Mouse (Mus musculus): ENCODE results near the gene Ddx39. TPM values are rescaled to one million over a fixed set of nuclear protein-coding genes. Genes with fewer than 3 reads are reported as not detected.

The Ddx39 gene
- polyA plus RNA-seq, 1 experiment from 2014 or later, result 75.5 TPM

DNA sequence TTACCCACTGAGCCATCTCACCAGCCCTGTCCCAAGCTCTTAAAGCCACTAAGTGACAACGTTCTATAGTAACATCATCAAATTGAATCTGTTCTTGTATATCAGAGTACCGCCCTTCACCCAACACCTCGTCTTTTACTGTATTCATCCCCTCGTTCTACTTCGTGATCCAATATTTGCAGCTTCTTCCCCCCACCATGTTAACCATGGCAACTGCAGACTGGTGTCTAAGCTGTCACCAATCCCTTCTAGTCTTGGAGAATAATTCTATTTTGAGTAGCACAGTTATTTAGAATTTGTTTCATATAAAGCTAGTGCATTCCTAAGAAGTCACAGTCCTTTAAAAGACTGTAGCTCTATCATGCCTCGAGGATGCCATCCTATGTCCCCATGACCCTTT, 25.7 kb upstream of the Ddx39 start:
- 92% methylated on average over 6 of the region's 6 CpGs for WGBS
- peaks cover 67% of the 10 kb centered on the region for H3K36me3 ChIP-seq (ENCODE audit: control insufficient read depth, insufficient read depth)
- no peaks in the 10 kb centered on the region for H3K9me3 ChIP-seq (ENCODE audit: control insufficient read depth)
- no peak overlapping the region for H3K9ac ChIP-seq (ENCODE audit: low read depth, low read length)
- ATAC-seq, result no peak
- no peak overlapping the region for H3K27ac ChIP-seq (ENCODE audit: low read depth, low read length)
- H3K4me3 ChIP-seq (ENCODE audit: low read depth, low read length), result no peak overlapping the region
- H3K27me3 ChIP-seq (replicated peaks; ENCODE audit: control insufficient read depth, insufficient read depth, low read length), result no peaks in the 10 kb centered on the region
- no peak for TF ChIP-seq CTCF (IDR thresholded peaks at IDR 0.05; ENCODE audit: low read depth)
- no peaks in the 10 kb centered on the region for H3K4me1 ChIP-seq (replicated peaks; ENCODE audit: control insufficient read depth, insufficient read depth, low read length)
- H3K4me2 ChIP-seq (replicated peaks; ENCODE audit: low read depth), result no peak overlapping the region

DNA sequence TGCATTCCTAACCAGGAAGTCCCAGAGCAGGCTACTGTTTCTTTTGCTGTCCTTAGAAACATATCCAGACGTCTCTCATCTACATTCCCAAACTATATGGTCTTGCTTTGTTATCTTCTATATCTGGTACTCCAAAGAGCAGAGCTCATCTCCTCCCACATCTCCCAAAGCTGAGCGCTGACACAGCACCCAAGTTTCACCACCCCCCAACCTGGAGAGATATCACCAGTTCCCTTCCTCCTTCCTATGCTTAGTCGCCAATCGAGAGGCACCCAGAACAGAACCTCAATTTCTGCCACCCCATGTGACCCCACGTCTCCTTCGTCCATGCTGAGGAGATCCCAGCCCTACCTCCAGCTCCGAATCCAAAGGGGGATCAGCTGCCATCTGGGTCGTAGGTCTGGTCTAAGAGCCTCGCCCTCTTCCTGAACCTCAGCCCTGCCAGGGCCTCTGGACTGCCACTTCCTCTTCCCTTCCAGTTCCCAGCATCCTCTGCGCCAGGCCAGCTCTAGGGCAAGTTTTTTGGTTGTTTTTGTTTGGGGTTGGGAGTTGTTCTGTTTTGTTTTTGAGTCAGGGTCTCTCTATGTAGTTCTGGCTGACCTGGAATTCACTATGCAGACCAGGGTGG, 21.3 kb upstream of the Ddx39 start:
- Histone ChIP-seq H3K27ac (ENCODE audit: low read depth, low read length) (no peak overlapping the region; the same call in 1 of the 2 replicates), H3K9me3 (ENCODE audit: control insufficient read depth) (no peaks in the 10 kb centered on the region), H3K36me3 (ENCODE audit: control insufficient read depth, insufficient read depth) (peaks cover 41% of the 10 kb centered on the region), H3K4me1 (replicated peaks; ENCODE audit: control insufficient read depth, insufficient read depth, low read length) (no peaks in the 10 kb centered on the region), H3K4me2 (replicated peaks; ENCODE audit: low read depth) (no peak overlapping the region), H3K9ac (ENCODE audit: low read depth, low read length) (no peak overlapping the region), H3K4me3 (ENCODE audit: low read depth, low read length) (no peak overlapping the region), H3K27me3 (replicated peaks; ENCODE audit: control insufficient read depth, insufficient read depth, low read length) (no peaks in the 10 kb centered on the region)
- no peak for ATAC-seq
- no peak for TF ChIP-seq CTCF (IDR thresholded peaks at IDR 0.05; ENCODE audit: low read depth)
- WGBS, result 67% methylated on average over 10 of the region's 10 CpGs

DNA sequence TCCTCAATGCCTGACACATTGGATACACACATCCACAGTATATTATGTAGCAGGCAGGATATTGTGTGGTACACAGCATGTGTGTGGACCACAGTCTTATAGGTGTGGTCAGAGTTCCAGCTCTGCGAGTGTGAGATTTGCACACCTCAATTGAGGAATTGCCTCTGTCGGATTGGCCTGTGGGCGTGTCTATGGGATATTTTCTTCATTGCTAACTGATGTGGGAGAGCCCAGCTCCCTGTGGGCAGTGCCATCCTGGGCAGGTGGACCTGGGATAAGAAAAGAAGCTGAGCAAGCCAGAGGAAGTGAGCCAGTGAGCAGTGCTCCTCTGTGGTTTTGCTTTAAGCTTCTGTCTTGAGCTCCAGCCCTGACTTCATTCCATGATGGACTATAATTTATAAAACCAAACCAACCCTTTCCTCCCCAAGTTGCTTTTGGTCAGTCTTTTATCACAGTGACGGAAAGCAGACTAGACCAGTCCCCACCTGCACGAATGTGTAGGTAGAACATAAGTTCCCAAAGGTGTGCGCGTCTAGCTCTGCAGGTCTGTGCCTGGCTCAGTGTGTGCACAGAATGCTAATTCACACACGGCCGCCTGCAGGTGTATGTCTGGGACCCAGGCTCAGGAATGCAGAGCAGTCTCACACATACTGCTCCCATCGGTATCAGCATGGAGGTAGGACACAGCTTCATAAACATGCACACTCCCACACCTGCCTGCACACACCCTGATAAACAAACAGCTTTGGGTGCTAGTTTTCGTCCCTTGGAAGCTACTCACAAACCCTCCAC, 20.4 kb upstream of the Ddx39 start:
- TF ChIP-seq CTCF (IDR thresholded peaks at IDR 0.05; ENCODE audit: low read depth), result no peak
- no peak overlapping the region for H3K9ac ChIP-seq (ENCODE audit: low read depth, low read length)
- 64% methylated on average over 11 of the region's 11 CpGs for WGBS
- H3K27ac ChIP-seq (ENCODE audit: low read depth, low read length), result no peak overlapping the region; the same call in 1 of the 2 replicates
- no peaks in the 10 kb centered on the region for H3K27me3 ChIP-seq (replicated peaks; ENCODE audit: control insufficient read depth, insufficient read depth, low read length)
- H3K4me3 ChIP-seq (ENCODE audit: low read depth, low read length), result no peak overlapping the region
- no peaks in the 10 kb centered on the region for H3K4me1 ChIP-seq (replicated peaks; ENCODE audit: control insufficient read depth, insufficient read depth, low read length)
- ATAC-seq, result no peak
- no peak overlapping the region for H3K4me2 ChIP-seq (replicated peaks; ENCODE audit: low read depth)
- no peaks in the 10 kb centered on the region for H3K9me3 ChIP-seq (ENCODE audit: control insufficient read depth)
- H3K36me3 ChIP-seq (ENCODE audit: control insufficient read depth, insufficient read depth), result peaks cover 36% of the 10 kb centered on the region

DNA sequence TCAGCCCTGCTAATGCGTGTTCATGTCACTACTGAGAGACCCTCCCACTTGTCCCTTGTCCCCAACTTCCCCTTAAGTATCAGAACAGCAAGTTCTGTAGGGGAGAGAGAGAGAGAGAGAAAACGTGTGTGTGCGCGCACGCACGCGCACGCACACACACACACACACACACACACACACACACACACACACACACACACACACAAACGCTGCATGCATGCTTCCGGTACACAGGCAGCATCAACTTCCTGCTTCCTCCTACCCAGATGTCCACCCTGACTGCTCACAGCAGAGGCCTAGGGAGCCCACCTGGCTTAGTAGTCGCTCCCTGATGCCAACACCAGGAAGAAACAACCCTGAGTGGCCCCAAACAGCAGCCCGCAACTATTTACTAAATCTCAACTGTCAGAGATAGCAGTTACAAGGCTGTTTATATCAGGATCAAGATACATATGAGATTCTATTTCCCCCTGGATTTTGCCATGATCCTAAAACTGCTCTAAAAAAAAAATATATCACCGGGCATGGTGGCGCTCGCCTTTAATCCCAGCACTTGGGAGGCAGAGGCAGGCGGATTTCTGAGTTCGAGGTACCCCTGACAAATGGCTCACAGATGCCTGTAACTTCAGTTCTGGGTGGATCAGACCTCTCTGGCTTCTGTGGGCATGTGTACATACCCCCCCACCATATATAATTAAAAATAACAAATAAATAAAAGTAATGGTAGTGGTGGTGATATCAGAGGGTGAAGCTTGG, 19.4 kb upstream of the Ddx39 start:
- Histone ChIP-seq H3K36me3 (ENCODE audit: control insufficient read depth, insufficient read depth) (peaks cover 27% of the 10 kb centered on the region), H3K27ac (ENCODE audit: low read depth, low read length) (no peak overlapping the region), H3K9me3 (ENCODE audit: control insufficient read depth) (no peaks in the 10 kb centered on the region), H3K4me1 (replicated peaks; ENCODE audit: control insufficient read depth, insufficient read depth, low read length) (no peaks in the 10 kb centered on the region), H3K4me2 (replicated peaks; ENCODE audit: low read depth) (peak overlapping the region; percentile 24; the same call in 1 of the 2 replicates), H3K9ac (ENCODE audit: low read depth, low read length) (no peak overlapping the region), H3K27me3 (replicated peaks; ENCODE audit: control insufficient read depth, insufficient read depth, low read length) (no peaks in the 10 kb centered on the region), H3K4me3 (ENCODE audit: low read depth, low read length) (no peak overlapping the region)
- ATAC-seq, result no peak
- no peak for TF ChIP-seq CTCF (IDR thresholded peaks at IDR 0.05; ENCODE audit: low read depth)
- WGBS, result 64% methylated on average over 17 of the region's 17 CpGs

DNA sequence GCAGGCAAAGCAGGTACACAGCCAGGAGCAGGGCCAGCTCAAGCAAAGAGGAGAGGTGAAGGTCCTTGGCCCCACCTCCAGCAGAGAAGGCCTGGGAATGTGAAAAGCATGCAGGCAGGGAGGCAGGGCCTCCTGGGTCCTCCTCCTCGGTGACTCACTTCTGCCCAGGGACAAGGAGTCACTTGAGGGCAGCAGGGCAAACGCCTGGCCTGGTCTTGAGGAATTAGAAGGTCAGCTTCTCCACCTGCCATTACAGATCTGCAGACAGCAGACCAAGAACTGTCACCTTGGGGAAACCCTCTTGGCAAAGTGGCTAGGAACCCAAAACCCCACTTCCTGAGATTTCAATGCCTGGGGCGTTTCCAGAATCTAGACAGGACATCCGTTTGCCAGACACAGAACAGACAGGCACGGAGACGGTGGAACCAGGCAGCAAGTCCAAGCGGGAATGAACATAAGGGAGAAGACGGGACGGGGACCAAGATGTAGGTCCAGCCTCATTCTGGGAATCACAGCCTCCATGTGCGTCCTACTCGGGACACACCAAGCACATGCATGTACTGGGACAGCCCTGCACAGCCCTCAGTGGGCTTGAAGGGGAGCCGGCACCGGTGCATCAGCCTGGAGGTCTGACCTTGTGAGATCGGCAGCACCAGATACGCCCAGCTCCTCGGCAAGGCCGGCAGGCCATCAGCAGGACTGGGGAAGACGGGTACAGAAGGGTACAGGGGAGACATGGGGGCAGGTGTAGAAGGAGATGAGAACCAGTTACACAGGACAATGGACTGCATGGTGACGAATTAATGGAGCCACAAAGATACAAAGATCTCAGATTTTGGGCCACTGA, 17.4 kb upstream of the Ddx39 start:
- H3K27me3 ChIP-seq (replicated peaks; ENCODE audit: control insufficient read depth, insufficient read depth, low read length), result no peaks in the 10 kb centered on the region
- ATAC-seq, result peak; percentile 44
- H3K4me1 ChIP-seq (replicated peaks; ENCODE audit: control insufficient read depth, insufficient read depth, low read length), result no peaks in the 10 kb centered on the region
- no peaks in the 10 kb centered on the region for H3K9me3 ChIP-seq (ENCODE audit: control insufficient read depth)
- peak overlapping the region; percentile 92 for H3K4me3 ChIP-seq (ENCODE audit: low read depth, low read length)
- peak overlapping the region; percentile 31; the same call in 1 of the 2 replicates for H3K9ac ChIP-seq (ENCODE audit: low read depth, low read length)
- peak overlapping the region; percentile 94 for H3K4me2 ChIP-seq (replicated peaks; ENCODE audit: low read depth)
- 26% methylated on average over 19 of the region's 19 CpGs for WGBS
- peak overlapping the region; percentile 97 for H3K27ac ChIP-seq (ENCODE audit: low read depth, low read length)
- peaks cover 6% of the 10 kb centered on the region for H3K36me3 ChIP-seq (ENCODE audit: control insufficient read depth, insufficient read depth)
- TF ChIP-seq CTCF (IDR thresholded peaks at IDR 0.05; ENCODE audit: low read depth), result peak; percentile 28; the same call in 1 of the 2 replicates

Measured in intestine, postnatal 0 days (tissue).